Mouse (Mus musculus) adrenal gland, postnatal 25 days (tissue): Measurements from ENCODE around the gene Camk2g. TPM values are rescaled to one million over a fixed set of nuclear protein-coding genes. Genes with fewer than 3 reads are reported as not detected.

Experiments used
- DNase-seq: peaks from one replicate; pipeline ENCODE4 v3.0.0; 2021; ENCODE audit warnings: mixed read lengths
- total RNA-seq: library from RNA; stranded (reverse); gene quantifications from 2 replicates; pipeline ENCODE4 v1.2.3, GENCODE M21; 2021

Gene Camk2g
- total RNA-seq, 1 experiment from 2014 or later: 62.6 TPM

DNA sequence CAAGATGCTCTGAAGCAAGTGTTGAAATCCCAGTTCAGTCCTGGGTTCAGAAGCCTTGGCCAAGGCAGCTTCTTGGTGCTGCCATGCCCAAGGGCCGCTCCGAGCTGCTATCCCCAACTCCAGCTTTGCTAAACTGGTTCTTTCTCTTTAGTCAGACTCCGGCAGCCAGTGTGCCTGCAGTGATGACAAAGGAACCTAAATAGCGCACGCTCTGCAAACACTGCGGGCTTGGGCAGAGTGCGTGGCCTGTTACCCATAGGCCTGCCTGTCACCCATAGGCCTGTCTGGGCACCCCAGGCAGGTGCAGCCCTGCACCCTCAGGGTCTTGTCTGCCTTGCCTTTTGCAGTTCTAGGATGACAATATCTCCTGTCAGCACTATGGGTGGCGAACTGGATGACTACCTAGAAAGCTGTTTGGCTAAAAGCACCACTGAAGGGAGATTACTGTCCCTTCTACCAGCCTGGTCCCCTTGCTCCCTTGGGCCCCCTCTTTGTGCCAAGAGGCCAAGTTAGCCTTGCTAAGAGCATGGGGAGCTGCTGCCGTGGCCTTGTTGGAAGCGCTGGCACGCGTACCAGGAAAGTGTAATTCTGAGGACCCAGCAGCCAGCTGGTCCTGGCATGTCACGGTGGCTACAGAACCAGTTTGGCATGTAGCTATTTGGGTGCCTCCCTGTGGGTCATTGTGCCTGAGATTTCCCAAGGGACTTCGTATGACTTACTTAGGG is 12.4 kb upstream of the Camk2g start:
- DNase-seq: peak; percentile 58

DNA sequence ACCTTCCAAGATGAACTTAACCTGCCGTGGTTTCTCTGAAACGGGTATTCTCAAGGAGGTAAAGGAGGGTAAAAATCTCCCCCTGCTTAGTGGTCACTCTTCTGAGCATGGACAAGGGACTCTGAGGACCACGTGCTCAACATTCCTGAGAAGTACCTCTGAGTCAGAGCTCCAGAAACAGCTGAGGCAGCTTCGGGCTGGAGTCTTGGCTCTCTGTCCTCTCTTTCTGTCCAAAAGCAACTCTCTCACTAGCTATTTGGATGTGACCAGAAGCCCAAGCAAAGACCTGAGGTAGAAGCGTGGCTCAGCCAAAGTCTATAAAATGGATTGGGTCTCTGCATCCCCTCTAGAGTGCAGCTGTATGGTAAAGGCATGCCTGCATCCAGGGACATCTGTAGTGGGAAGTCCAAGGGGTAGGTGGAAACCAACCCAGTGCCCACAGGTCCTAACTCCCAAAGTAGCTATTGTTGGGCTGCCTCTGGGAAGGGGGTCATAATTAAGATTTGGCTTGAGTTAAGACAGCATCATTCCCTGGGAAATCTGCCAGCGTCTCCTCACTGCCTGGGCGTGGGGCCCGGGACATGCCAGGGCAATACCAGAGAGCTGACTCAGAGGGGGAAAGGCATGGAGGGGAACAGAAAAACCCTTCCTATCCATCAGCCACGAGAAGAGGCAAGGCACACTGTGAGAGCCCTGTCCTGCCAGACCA is 11.2 kb upstream of the Camk2g start:
- DNase-seq: peak; percentile 93

DNA sequence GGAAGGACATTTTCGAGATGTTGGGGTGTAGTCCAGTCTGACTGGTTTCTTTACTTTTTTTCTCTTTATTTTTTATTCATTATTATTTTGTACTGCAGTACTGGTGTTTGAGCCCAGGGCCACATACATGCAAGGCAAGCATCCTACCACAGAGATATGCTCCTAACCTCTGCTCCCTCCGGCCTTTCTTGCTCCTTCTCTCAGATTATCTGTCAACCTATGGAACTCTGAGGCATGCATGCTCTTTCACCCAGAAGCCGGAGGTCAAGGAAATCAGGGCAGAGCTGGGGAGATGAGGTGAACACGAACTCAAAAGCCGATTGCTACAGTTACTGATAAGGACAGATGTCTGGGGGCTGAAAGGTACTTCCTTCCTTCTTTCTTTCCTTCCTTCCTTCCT is 10.6 kb upstream of the Camk2g start:
- DNase-seq: no peak

DNA sequence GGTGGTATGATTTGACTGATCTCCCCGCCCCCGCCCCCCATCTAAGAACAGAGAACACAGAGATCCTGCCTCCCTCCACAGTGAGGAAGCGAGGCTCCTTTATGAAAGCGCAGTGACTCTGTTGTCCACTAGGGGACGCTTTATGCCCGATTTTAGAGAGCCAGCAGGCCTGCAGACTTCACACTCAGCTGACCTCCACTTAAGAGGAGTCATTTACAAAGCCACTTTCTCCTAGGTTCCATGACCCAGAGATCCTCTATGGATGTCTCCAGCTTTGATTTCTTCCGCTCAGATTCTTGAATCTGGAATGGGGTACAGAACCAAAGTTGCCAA is 9.7 kb upstream of the Camk2g start:
- DNase-seq: peak; percentile 68

DNA sequence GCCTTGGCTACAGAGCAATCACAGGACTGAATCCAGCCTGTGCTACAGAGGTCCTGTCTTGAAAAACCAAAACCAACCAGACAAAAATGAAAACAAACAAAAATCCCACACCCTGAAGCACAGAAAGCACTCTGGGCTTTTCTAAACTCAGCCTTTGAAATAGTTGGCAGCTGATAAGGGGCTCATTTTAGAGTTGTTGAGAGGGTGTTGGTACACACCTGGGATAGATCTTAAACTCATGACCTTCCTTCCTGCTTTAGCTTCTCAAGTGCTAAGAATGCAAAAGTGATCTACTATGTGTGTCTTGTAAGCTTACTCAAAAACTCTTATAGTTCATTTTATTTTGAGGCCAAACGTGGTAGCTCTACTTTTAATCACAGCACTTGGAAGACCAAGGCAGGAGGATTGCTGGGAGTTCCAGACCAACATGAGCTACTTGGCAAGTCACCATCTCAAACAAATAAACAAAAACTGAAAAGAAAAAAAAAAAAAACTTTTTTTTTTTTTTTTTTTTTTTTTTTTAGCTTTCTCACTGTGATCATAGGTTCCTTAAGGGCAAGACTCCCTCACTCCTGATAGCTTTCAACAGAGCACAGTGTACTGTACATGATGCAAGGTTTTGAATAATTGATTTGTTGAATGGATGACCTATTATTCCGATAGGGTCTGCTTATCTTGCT is 9.2 kb upstream of the Camk2g start:
- no peak for DNase-seq

DNA sequence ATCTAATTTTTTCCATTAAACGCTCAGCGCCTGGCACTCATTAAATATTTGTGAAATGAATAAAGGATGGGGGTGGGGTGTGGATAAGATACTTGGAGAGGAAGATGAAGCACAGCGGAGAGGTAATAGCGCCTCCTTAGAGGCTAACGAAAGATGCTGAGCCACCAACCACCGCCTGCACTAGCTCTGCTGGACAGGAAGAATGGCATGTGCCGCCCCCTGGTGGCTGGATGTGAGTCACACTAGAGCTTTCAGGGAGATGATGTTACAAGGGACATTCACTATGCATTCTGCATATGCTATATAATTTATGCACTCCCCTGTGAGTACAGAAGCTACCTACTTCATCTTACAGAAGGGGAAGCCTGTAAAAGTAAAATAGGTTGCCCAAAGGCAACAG is 4.9 kb upstream of the Camk2g start:
- peak; percentile 97 for DNase-seq

DNA sequence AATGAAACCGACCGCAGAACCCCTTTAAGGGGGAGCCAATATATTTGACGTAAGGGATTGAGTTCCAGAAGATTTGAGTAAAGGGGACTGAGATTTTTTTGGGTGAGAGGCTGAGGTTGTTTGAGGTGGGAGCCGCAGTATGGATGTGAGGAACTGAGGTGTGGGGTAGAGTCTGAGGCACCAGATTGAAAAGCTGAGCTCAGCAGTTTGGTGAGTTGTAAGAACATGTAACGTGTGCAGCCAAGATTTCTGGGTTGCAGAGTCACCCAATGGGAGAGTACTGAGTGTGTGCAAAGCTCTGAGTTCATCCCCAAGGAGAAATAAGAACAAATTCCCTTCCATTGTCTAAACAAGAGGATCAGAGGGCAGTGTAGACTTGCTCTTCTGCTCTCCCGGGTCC is 4.4 kb upstream of the Camk2g start:
- no peak for DNase-seq

DNA sequence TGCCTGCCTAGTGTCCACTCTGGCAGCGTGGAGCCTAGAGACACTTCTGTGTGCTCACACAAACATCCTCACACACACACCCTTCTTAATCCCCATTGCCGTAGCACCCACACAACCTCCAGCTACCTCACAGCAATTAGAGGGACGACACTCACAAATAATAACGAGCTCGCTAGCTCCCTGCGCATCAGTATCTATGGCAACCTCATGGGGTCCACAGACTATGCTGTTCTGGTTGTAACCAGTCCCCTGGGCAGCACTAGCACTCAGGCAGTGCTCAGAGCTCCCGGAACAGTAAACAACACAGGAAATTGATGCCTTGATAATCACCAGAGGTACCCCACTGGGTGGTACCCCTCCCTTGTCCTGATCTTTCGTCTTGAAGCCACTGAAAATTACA is 2.8 kb upstream of the Camk2g start:
- no peak for DNase-seq

DNA sequence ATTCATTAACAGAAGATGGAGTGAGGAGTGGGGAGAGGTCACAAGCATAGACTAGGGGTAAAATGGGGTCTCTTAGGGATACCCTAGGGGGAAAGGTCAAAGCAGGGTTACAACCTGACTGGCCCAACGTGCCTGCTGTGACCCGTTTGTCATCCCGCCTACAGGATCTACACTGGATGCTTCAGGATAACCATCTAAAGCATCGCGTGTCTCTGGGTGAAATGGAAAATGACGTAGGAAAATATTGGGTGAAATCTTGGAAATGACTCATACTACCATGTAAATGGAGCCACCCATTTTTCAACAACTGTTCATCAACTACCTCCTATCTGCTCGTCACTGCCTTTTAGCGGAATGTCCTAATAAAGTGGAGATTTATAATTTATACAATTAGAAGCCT is 2.3 kb upstream of the Camk2g start:
- DNase-seq: no peak

DNA sequence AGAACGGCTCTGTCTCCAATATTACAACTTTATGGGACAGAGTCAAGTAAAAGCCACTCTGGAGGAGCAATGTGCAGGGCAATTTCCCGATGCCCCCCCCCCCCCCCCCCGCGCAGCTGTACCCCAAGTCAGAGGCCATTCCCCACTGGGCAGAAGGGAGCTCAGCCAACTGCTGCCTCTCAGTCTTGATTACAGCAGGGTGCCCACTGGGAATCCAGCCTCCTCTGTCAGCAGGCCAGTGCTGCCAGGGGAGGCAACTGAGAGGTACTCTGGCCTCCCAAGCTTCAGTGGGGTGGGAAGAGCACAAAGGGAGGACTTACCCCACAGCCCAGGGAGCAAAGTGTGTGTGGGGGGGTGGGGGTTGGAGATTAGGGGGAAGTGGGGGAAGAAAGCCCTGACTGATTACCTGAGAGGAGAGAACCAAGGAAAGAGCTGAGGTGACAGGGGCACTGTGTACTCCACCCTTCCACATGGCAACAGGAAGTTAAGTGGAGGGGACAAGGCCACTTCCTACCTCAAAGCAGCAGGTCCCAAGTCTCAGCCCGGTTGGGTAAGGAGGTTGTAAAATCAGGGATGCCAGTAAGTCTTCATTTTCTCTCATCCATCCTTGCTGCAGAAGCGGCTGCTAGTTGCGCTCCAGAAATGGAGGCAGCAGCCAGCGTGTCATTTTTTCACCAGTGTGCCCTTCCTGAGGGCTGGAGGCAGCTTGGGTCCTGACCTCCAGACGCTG is 1.7 kb upstream of the Camk2g start:
- DNase-seq: no peak

DNA sequence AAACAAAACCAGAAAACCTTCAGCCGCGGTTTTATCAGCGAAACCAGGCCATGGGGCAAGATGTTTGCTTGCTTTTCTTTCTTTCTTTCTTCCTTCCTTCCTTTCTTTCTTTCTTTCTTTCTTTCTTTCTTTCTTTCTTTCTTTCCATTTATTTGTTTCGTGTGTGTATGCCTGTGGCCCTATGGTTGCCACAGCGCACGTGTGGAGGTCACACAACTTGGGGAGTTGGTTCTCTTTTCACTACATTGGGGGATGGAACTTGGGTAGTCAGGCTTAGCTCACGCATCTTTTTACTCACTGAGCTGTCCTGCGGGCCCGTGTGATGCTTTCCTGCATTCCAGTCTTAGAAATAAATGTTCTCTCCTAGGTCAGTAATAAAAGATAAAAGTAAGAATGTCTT is 701 bp upstream of the Camk2g start:
- DNase-seq: no peak

DNA sequence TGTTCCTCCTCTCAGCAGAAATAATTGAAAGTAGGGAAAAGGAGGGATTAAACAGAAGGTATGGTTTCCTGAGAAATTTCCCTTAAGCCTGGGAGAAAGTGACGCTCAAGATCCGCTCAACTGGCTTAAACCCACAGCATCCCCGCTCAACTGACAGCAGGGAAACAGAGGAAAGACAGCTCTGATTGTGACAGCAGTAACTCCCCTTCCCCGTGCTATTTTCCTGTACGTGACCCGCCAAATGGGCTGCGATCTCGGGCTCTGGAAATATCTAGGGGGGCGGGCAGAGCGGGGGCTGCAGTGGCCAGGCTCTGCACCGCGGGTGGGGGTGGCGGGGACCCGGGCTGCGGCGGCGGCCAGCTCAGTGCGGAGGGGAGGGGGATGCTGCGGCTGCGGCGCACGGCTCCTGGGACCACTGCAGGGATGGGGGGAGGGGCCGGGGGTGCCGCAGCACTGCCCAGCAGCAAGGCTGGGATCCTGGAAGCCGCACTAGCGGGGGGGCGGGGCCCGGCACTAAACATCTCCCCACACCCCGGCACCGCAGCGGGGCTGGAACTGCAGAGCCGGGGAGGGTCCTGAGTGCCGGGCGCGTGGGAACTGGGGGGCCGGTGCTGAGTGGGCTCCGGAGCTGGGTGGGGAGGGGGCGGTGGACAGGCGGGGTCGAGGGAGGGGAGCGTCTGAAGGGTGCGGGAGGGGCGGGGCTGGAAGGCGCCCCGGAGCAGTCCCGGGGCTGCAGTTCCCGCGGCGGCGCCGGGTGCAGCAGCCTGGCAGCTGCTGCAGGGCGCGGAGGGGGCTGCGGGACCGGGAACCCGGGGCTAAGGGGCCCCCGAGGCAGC is 748 bp downstream of the Camk2g start:
- DNase-seq: peak; percentile 56

DNA sequence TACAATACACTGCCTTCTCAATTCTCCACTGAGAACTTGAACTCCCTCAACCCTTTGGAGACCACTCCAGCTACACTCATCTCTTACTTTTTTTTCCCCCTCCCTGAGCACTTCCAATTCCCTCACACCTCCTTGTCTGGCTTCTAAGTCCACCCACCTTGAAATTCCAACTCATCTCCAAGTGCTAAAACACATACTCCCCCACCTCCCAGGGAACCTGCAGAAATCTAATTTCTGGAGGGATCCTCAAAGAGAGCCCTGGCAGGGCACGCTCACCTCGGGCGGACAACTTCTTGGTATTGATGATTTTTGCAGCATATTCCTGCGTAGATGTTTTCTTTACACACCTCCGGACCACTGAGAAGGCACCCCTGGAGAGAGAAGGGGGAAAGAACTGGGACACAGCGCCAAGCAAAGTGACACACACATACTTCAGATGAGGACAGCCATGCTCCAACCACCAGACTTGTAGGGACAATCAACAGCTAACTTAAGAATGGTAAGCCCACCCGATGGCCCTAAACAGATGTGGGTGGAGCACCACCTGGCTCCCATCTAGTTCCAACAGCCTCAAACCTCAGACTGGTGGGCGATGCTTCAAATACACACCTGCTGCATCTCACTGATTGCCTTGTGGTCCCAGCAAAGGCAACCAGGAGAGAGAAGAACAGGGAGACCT is 1.5 kb downstream of the Camk2g start:
- DNase-seq: no peak

DNA sequence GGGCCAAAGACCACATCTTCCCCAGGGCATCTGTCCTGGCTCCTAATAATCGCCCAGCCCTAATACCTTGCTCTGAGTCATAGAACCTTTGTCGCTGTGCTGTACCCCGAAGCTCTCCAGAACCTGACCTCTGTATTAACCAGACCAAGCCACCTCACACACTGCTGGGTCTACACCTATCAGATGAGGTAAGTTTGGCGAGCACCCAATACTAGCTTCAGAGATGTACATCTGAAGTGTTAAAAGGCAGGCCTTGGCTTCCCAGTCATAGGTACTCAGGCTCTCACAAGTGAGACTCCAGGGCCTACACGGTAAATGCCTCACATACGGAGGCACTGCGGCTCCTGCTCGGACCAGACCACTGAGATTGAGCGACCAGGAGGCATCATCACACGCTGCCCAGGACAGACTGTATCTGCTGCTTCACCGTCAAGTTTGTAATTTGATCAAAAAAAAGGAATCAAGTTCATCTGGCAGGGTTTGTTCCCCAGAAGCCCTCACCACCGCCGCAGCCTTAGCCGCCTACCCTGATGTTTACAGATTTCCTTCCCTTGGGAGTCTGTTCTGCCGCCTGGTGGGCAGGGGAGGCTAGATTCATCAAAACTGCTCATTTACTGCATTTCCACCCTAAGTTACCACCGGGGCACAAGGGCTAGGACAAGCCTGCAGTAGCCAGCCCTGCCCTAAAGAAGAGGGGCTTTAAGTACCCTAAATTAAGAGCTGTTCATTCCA is 2.2 kb downstream of the Camk2g start:
- no peak for DNase-seq

DNA sequence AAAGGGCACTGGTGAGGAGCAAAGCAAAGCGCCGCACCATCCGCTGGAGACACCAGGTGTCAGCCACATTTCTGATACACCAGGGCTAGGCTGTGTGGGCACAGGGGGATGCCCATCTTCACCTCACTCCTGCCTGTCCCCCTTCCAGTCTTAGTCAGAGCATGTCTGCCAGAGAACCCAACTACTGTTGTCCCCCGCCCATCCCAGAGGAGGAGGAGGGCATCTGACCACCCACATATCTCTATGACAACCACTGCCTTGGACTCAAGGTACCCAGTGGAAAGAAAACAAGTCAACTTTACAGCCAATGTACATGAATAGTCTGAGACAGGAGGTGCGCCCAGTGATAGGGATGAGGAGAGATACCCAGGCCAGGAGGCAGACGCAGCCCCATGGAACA is 2.9 kb downstream of the Camk2g start:
- DNase-seq: no peak

DNA sequence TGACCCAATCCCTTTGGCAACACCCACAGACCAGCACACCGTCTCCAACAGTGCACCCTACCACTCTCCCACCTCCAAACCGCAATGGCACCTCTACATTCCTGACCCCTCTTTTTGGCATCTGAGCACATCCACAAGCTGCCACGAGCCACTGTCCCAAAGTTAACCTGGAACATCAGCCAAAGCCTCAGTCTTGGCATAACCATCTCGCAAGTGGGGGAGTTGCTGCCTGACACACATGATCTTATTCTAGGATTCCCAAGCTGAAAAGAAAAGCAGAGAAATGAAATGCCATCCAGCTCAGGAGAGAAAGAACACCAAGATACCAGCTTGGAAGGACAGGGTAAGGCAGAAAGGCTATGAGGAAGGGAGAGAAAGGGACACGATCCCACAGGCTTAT is 3.4 kb downstream of the Camk2g start:
- no peak for DNase-seq

DNA sequence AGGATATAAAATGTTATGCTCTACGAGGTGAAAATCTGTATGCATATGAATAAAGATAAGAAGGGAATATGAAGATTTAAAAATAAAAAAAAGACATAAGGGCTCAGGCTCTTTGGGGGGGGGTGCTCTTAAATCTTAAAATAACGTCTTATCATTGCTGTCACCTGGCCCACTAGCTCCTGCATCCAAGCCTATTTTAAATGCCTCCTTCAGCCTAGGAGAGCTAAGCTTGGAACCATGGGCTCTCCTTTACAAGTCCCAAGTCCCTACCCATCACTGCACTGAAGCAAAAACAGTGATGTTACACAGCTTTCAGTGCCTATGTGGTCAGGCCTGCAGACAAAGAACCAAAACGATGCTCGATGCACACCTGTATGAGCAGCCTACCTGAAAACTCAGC is 4.3 kb downstream of the Camk2g start:
- DNase-seq: no peak

DNA sequence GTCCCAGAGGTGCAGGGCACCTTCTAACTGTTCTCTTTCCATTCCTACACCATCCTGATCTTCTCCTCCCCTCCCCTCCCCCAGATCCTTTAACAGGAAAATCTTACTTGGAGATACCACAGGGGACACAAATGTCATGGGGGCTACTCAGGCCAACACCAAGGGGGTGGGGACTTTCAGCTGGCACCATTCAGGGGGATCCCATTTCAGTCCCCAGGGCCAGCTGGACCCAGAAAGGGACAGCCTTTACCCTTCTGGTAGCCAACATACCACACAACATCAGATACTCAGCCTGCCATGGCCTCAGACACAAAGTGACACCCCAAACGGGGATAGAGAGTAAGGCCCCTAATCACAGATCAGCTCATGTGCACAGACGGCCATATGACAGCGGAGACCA is 5.7 kb downstream of the Camk2g start:
- DNase-seq: no peak

DNA sequence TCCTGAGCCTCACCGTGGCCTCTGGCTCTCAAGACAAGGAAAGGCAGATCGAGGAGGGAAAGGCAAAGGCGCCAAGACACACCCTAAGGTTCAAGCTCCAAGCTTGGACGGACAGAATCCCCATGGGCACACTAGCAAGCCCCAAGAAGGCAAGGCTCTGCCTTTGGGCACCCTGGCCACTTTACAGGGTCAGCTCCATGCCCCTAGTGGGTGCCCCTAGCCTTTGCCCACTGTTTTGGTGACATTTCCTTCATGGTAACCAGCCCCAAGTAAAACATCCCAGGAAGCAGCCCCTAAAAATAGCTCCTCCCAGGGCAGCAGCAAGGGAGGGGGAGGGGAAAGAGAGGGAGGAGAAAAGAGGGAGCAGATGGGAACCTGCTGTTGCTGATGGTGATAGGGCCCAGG is 7.3 kb downstream of the Camk2g start:
- no peak for DNase-seq

DNA sequence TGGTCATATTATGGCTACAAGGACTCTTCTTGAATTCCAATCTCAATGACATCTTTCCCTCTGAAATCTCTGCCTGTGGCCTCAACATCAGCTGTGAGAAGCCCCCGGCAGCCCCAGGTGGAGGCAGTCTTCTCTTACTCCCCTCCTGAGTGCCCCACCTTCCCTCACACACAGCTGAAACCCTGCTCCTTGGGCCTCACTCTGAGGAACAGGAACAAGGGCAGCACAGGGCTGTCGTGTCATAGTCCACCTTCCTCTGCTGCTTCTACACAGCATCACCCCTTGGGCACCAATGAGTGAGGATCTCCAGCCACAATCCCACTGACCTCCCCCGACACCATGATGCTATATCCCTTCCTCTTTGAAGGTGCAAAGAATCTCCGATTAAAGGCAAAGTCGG is 7.9 kb downstream of the Camk2g start:
- no peak for DNase-seq

DNA sequence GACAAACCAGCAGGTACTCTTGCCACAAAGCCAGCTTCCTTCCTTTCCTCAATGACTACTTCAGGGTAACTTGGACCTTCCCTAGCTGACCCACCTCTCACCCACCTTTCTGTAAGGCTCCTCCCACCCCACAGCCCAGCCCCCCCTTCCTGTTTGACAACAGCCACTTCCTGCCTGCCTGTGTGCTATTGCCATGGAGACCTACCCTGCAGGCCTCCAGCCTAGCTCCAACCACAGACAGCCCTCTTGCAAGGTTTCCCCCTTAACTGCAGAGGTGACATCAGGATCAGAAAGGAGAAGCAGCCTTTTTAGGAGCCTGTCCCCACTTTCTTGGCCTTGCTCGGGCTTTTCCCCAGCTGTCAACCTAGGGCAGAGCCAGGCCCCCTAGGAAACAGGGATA is 8.7 kb downstream of the Camk2g start:
- DNase-seq: no peak
